Mouse (Mus musculus): ENCODE data around the gene Gm14085.

DNA sequence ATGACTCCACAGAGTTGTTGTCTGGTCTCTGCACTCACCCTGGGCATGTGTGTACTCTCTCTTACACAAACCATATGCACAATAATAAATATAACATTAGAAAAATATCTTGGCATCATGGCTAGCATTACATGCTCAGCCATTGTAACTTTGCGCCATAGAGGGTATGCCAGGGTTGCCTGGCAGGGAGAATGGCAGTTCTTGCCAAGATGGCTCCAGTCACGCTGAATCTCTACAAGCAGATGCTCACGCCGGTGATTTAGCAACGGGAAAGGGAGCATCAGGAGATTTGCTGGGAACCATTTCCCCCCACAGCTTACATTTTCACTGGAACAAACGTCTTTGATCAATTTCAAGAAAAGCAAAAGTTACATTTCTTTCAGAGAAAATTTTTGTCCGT lies 46.5 kb downstream of the Gm14085 start:
- no peak for TF ChIP-seq POLR2A (IDR thresholded peaks at IDR 0.05; ENCODE audit: borderline replicate concordance, extremely low read depth, low read depth, low read length)
- no peak for TF ChIP-seq CTCF (IDR thresholded peaks at IDR 0.05; ENCODE audit: insufficient read depth, low read length)

Measured in lung, adult 2 months (tissue).